Mouse (Mus musculus) gastrocnemius, adult 8-10 months (tissue): ENCODE measurements around the gene Kiz. TPM values are rescaled to one million over a fixed set of nuclear protein-coding genes. Genes with fewer than 3 reads are reported as not detected.

ENCODE experiments used
- DNase-seq, 2 experiments: peaks; one replicate each; pipeline ENCODE4 v3.0.0; 2022; ENCODE audit warnings: low spot score in 2 of 2
- total RNA-seq, 4 experiments: library from RNA; stranded (reverse); gene quantifications; 2 replicates each; pipeline ENCODE4 v1.2.4; 2022

Gene Kiz
- total RNA-seq, 4 experiments from 2014 or later: 46.2 to 61.5 (median 53.7) TPM

GRCm38 (mm10) chr2:146865781-146866180, 10.1 kb downstream of the Kiz start:
- no peak for DNase-seq

- DNase-seq: no peak
Measured at GRCm38 (mm10) chr2:146871300-146872269, 15.9 kb downstream of the Kiz start.

- DNase-seq: no peak
Measured at GRCm38 (mm10) chr2:146872697-146873096, 17.0 kb downstream of the Kiz start.

GRCm38 (mm10) chr2:146873881-146874441, 18.3 kb downstream of the Kiz start:
- no peak for DNase-seq

- no peak for DNase-seq
Measured at GRCm38 (mm10) chr2:146877423-146878098, 21.9 kb downstream of the Kiz start.

- DNase-seq: no peak
Measured at GRCm38 (mm10) chr2:146881623-146882022, 26.0 kb downstream of the Kiz start.

- DNase-seq: no peak
Measured at GRCm38 (mm10) chr2:146884291-146884855, 28.7 kb downstream of the Kiz start.

GRCm38 (mm10) chr2:146888786-146889414, 33.2 kb downstream of the Kiz start:
- no peak for DNase-seq

GRCm38 (mm10) chr2:146898977-146899376, 43.3 kb downstream of the Kiz start:
- DNase-seq: no peak

- DNase-seq: no peak
Measured at GRCm38 (mm10) chr2:146916085-146916484, 60.4 kb downstream of the Kiz start.

- DNase-seq: no peak
Measured at GRCm38 (mm10) chr2:146917770-146918169, 62.1 kb downstream of the Kiz start.

GRCm38 (mm10) chr2:146920375-146921160, 64.9 kb downstream of the Kiz start:
- DNase-seq: no peak

GRCm38 (mm10) chr2:146925296-146925695, 69.6 kb downstream of the Kiz start:
- DNase-seq: no peak

- DNase-seq: no peak
Measured at GRCm38 (mm10) chr2:146925846-146926245, 70.2 kb downstream of the Kiz start.

GRCm38 (mm10) chr2:146948223-146948776, 92.6 kb downstream of the Kiz start:
- DNase-seq: no peak

- DNase-seq: no peak
Measured at GRCm38 (mm10) chr2:146956366-146956765, 100.7 kb downstream of the Kiz start.

GRCm38 (mm10) chr2:146958398-146958911, 102.8 kb downstream of the Kiz start:
- DNase-seq: no peak

- peak; percentile 50 to 63 for DNase-seq
Measured at GRCm38 (mm10) chr2:146958951-146959821, 103.5 kb downstream of the Kiz start.

- DNase-seq: no peak
Measured at GRCm38 (mm10) chr2:146975024-146975423, 119.4 kb downstream of the Kiz start.
